Mouse (Mus musculus): ENCODE data around the gene Ldb1.

Ldb1 gene

GRCm38 (mm10) chr19:46044271-46044992, 582 bp downstream of the Ldb1 start, which contains the start of gene Pprc1:
TSS of gene Pprc1 (plus strand) at chr19:46044886.
- DNase-seq (ENCODE audit: low spot score), result peak; percentile 67

GRCm38 (mm10) chr19:46043380-46043779, 1.6 kb downstream of the Ldb1 start:
- DNase-seq (ENCODE audit: low spot score), result no peak

GRCm38 (mm10) chr19:46042476-46043011, 2.5 kb downstream of the Ldb1 start:
- no peak for DNase-seq (ENCODE audit: low spot score)

- DNase-seq (ENCODE audit: low spot score), result peak; percentile 93
These were observed 3.0 kb downstream of the Ldb1 start for GRCm38 (mm10) chr19:46041933-46042475.

GRCm38 (mm10) chr19:46041299-46041932, 3.6 kb downstream of the Ldb1 start:
- no peak for DNase-seq (ENCODE audit: low spot score)

GRCm38 (mm10) chr19:46040149-46040902, 4.7 kb downstream of the Ldb1 start:
- no peak for DNase-seq (ENCODE audit: low spot score)

GRCm38 (mm10) chr19:46039478-46039877, 5.5 kb downstream of the Ldb1 start:
- DNase-seq (ENCODE audit: low spot score), result peak; percentile 94

- no peak for DNase-seq (ENCODE audit: low spot score)
These were observed 6.2 kb downstream of the Ldb1 start for GRCm38 (mm10) chr19:46038851-46039260.

GRCm38 (mm10) chr19:46037925-46038850, 6.8 kb downstream of the Ldb1 start:
- no peak for DNase-seq (ENCODE audit: low spot score)

- no peak for DNase-seq (ENCODE audit: low spot score)
These were observed 7.6 kb downstream of the Ldb1 start for GRCm38 (mm10) chr19:46037243-46037924.

- DNase-seq (ENCODE audit: low spot score), result no peak
These were observed 8.4 kb downstream of the Ldb1 start for GRCm38 (mm10) chr19:46036477-46037242.

- DNase-seq (ENCODE audit: low spot score), result no peak
These were observed 9.0 kb downstream of the Ldb1 start for GRCm38 (mm10) chr19:46035971-46036370.

- no peak for DNase-seq (ENCODE audit: low spot score)
These were observed 11.1 kb downstream of the Ldb1 start for GRCm38 (mm10) chr19:46033911-46034310.

GRCm38 (mm10) chr19:46032731-46033510, 12.1 kb downstream of the Ldb1 start:
- DNase-seq (ENCODE audit: low spot score), result no peak

- DNase-seq (ENCODE audit: low spot score), result peak; percentile 42
These were observed 13.2 kb downstream of the Ldb1 start for GRCm38 (mm10) chr19:46031689-46032432.

- DNase-seq (ENCODE audit: low spot score), result peak; percentile 37
These were observed 14.6 kb downstream of the Ldb1 start for GRCm38 (mm10) chr19:46030196-46030983.

GRCm38 (mm10) chr19:46029652-46030051, 15.4 kb downstream of the Ldb1 start:
- no peak for DNase-seq (ENCODE audit: low spot score)

Data from testis, postnatal 10 days (tissue).